Mouse (Mus musculus) cortical plate, adult 2 months (tissue): Measurements from ENCODE around the gene Nod2. TPM values are rescaled to one million over a fixed set of nuclear protein-coding genes. Genes with fewer than 3 reads are reported as not detected.

ENCODE experiments used
- H3K27ac ChIP-seq: fragments of 200-500 bp; 2 replicates; pipeline ENCODE4 v1.5.1; 2012; ENCODE audit warnings: low read length, control low read depth, inconsistent platforms; ENCODE audit not compliant: insufficient read depth
- H3K4me1 ChIP-seq: fragments of 200-500 bp; 2 replicates; pipeline ENCODE4 v1.6.1; 2011; ENCODE audit warnings: low read length; ENCODE audit not compliant: control insufficient read depth, insufficient read depth
- H3K4me3 ChIP-seq: fragments of 200-500 bp; 2 replicates; pipeline ENCODE4 v1.5.1; 2011; ENCODE audit warnings: mild to moderate bottlenecking, low read length, control low read depth; ENCODE audit not compliant: insufficient read depth
- CTCF ChIP-seq: fragments of 200-500 bp; IDR thresholded peaks from 2 replicates; pipeline ENCODE4 v1.5.1; 2011; ENCODE audit warnings: mild to moderate bottlenecking, control low read depth, low read length; ENCODE audit not compliant: insufficient read depth; ENCODE audit errors: extremely low read depth
- POLR2A ChIP-seq: fragments of 200-500 bp; IDR thresholded peaks from 2 replicates; pipeline ENCODE4 v1.6.1; 2011; ENCODE audit warnings: mild to moderate bottlenecking, low read length, control low read depth; ENCODE audit not compliant: insufficient read depth; ENCODE audit errors: extremely low read depth
- polyA plus RNA-seq: library from polyadenylated mRNA; depleted of rRNA; stranded (reverse); fragments of >200 nt; gene quantifications from 2 replicates; pipeline ENCODE4 v1.2.3, GENCODE M21; 2012; rRNA removed

Nod2 gene
- polyA plus RNA-seq, 1 experiment, result 0.31 TPM

GRCm38 (mm10) chr8:88702816-88703215 lies 55.7 kb downstream of the Nod2 start:
- Histone ChIP-seq H3K4me3 (no peak overlapping the region), H3K27ac (no peak overlapping the region), H3K4me1 (no peaks in the 10 kb centered on the region; the same call in 1 of the 2 replicates)
- TF ChIP-seq CTCF (no peak), POLR2A (no peak)

GRCm38 (mm10) chr8:88723256-88723963 lies 76.3 kb downstream of the Nod2 start:
- Histone ChIP-seq H3K4me3 (no peak overlapping the region), H3K27ac (no peak overlapping the region), H3K4me1 (no peaks in the 10 kb centered on the region)
- TF ChIP-seq CTCF (no peak), POLR2A (no peak)

Other genes with a start within 250 kb of the Nod2 start
- gene Nkd1, start 126.0 kb upstream of the Nod2 start, polyA plus RNA-seq, result 20.6 and 22.7 TPM in 2 replicates
- 1.1 and 1.6 TPM in 2 replicates for gene Snx20, start 11.2 kb upstream of the Nod2 start, polyA plus RNA-seq
- 26.9 and 31.0 TPM in 2 replicates for gene Cyld, start 49.7 kb downstream of the Nod2 start, polyA plus RNA-seq